Mouse (Mus musculus) testis, adult 2 months (tissue): Measurements from ENCODE around the gene Pik3r2. TPM values are rescaled to one million over a fixed set of nuclear protein-coding genes. Genes with fewer than 3 reads are reported as not detected.

Experiments used
- H3K27ac ChIP-seq: fragments of 200-500 bp; 2 replicates; pipeline ENCODE4 v1.5.1; 2012; ENCODE audit warnings: low read depth, low read length; ENCODE audit not compliant: control insufficient read depth, insufficient read depth
- H3K27me3 ChIP-seq: fragments of 200-500 bp; 2 replicates; pipeline ENCODE4 v1.6.1; 2012; ENCODE audit warnings: mild to moderate bottlenecking, low read length, moderate library complexity; ENCODE audit not compliant: control insufficient read depth, insufficient read depth
- H3K36me3 ChIP-seq: fragments of 200-500 bp; 2 replicates; pipeline ENCODE4 v1.6.1; 2012; ENCODE audit warnings: mild to moderate bottlenecking, low read length; ENCODE audit not compliant: control insufficient read depth, insufficient read depth
- H3K4me1 ChIP-seq: fragments of 200-500 bp; 2 replicates; pipeline ENCODE4 v1.6.1; 2012; ENCODE audit warnings: low read length; ENCODE audit not compliant: control insufficient read depth, insufficient read depth
- H3K4me3 ChIP-seq: fragments of 200-500 bp; 2 replicates; pipeline ENCODE4 v1.5.1; 2012; ENCODE audit warnings: low read depth, mild to moderate bottlenecking, low read length, moderate library complexity, mixed read lengths; ENCODE audit not compliant: control insufficient read depth
- CTCF ChIP-seq: fragments of 200-500 bp; IDR thresholded peaks from 2 replicates; pipeline ENCODE4 v1.5.1; 2012; ENCODE audit warnings: low read depth, mild to moderate bottlenecking, inconsistent platforms, low read length, moderate library complexity; ENCODE audit not compliant: control insufficient read depth, insufficient read depth, insufficient replicate concordance
- POLR2A ChIP-seq: fragments of 200-500 bp; IDR thresholded peaks from 2 replicates; pipeline ENCODE4 v1.6.1; 2012; ENCODE audit warnings: low read depth, mild to moderate bottlenecking, inconsistent platforms, low read length, moderate library complexity; ENCODE audit not compliant: control insufficient read depth
- polyA plus RNA-seq: library from polyadenylated mRNA; depleted of rRNA; stranded (reverse); fragments of >200 nt; gene quantifications from 2 replicates; pipeline ENCODE4 v1.2.3, GENCODE M21; 2012

Gene Pik3r2
- polyA plus RNA-seq, 1 experiment: 25.1 TPM

- Histone ChIP-seq H3K27ac (peak overlapping the region; percentile 56), H3K36me3 (no peaks in the 10 kb centered on the region), H3K4me1 (peaks cover 9% of the 10 kb centered on the region), H3K4me3 (peak overlapping the region; percentile 90), H3K27me3 (no peaks in the 10 kb centered on the region)
- no peak for TF ChIP-seq CTCF
- no peak for TF ChIP-seq POLR2A
These were observed 540 bp downstream of the Pik3r2 start for GRCm38 (mm10) chr8:70775851-70776495.

- Histone ChIP-seq H3K36me3 (no peaks in the 10 kb centered on the region), H3K27me3 (no peaks in the 10 kb centered on the region), H3K4me3 (no peak overlapping the region), H3K4me1 (peaks cover 9% of the 10 kb centered on the region), H3K27ac (no peak overlapping the region)
- TF ChIP-seq CTCF (no peak), POLR2A (no peak)
These were observed 1.3 kb downstream of the Pik3r2 start for GRCm38 (mm10) chr8:70775227-70775626.

GRCm38 (mm10) chr8:70774740-70775139, 1.8 kb downstream of the Pik3r2 start:
- no peaks in the 10 kb centered on the region for H3K27me3 ChIP-seq
- H3K4me3 ChIP-seq: no peak overlapping the region
- H3K27ac ChIP-seq: no peak overlapping the region
- peaks cover 9% of the 10 kb centered on the region for H3K4me1 ChIP-seq
- no peak for TF ChIP-seq POLR2A
- no peak for TF ChIP-seq CTCF
- H3K36me3 ChIP-seq: no peaks in the 10 kb centered on the region

- H3K27me3 ChIP-seq: no peaks in the 10 kb centered on the region
- TF ChIP-seq CTCF (no peak), POLR2A (no peak)
- H3K4me1 ChIP-seq: peaks cover 9% of the 10 kb centered on the region
- no peak overlapping the region for H3K27ac ChIP-seq
- H3K36me3 ChIP-seq: no peaks in the 10 kb centered on the region
- H3K4me3 ChIP-seq: no peak overlapping the region
These were observed 2.7 kb downstream of the Pik3r2 start for GRCm38 (mm10) chr8:70773833-70774232.

GRCm38 (mm10) chr8:70773410-70773809, 3.1 kb downstream of the Pik3r2 start:
- Histone ChIP-seq H3K27me3 (no peaks in the 10 kb centered on the region), H3K4me1 (peaks cover 9% of the 10 kb centered on the region), H3K36me3 (no peaks in the 10 kb centered on the region), H3K4me3 (no peak overlapping the region), H3K27ac (no peak overlapping the region)
- TF ChIP-seq CTCF: no peak
- TF ChIP-seq POLR2A: no peak

GRCm38 (mm10) chr8:70772890-70773289, 3.6 kb downstream of the Pik3r2 start:
- TF ChIP-seq POLR2A (no peak), CTCF (no peak)
- Histone ChIP-seq H3K4me1 (peaks cover 7% of the 10 kb centered on the region; the same call in 1 of the 2 replicates), H3K4me3 (no peak overlapping the region), H3K36me3 (no peaks in the 10 kb centered on the region), H3K27ac (no peak overlapping the region), H3K27me3 (no peaks in the 10 kb centered on the region)

GRCm38 (mm10) chr8:70772075-70772474, 4.4 kb downstream of the Pik3r2 start:
- Histone ChIP-seq H3K36me3 (no peaks in the 10 kb centered on the region), H3K4me1 (peaks cover 5% of the 10 kb centered on the region; the same call in 1 of the 2 replicates), H3K27ac (no peak overlapping the region), H3K4me3 (no peak overlapping the region), H3K27me3 (no peaks in the 10 kb centered on the region)
- TF ChIP-seq CTCF (no peak), POLR2A (no peak)
